Mouse (Mus musculus) c-Kit-negative CD71-positive TER-119-positive erythroid progenitor cells, embryonic 14.5 days (primary cell): Measurements from ENCODE around the gene Btbd3.

Experiments
- DNase-seq: peaks from one replicate; pipeline ENCODE4 v3.0.0-alpha.2; 2013; ENCODE audit warnings: low read depth, low spot score

Gene Btbd3

DNA sequence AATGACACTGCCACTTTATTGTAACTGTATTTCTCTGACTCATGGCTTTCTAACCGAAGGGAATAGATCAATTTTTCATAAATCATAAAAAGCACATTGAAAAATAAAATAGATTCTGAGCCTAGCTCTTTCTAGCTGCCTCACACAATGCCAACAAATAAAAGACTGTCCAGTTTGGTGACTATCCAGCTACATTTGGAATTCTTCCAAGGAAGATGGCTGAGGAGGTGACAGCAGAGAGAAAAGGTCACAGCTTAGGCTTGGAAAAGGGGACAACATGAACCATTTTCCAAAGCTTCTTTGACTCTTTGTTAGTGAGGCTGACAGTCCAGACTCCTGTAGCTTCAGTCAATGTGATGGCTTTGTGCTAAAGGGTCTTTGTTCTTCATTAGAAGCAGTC, 132.2 kb downstream of the Btbd3 start:
- no peak for DNase-seq

DNA sequence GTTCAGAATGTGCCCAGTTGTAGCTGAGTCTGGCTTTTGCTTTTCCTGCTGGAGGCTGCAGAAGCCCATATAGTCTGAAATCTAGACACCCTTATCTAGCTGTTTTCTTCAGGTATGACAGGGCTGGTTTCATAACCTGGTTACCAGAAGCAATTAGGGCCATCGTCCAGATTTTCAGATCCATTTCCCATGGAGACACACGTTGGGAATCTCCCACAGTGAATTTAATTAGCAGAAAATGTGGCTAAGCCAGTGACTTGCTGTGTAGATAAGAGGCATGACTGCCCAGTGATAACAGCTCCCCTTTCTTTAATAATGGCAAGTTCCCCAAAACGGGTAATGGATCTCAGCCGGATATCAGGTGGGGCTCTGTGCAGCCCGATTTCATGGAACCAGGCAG, 146.7 kb downstream of the Btbd3 start:
- DNase-seq: no peak

DNA sequence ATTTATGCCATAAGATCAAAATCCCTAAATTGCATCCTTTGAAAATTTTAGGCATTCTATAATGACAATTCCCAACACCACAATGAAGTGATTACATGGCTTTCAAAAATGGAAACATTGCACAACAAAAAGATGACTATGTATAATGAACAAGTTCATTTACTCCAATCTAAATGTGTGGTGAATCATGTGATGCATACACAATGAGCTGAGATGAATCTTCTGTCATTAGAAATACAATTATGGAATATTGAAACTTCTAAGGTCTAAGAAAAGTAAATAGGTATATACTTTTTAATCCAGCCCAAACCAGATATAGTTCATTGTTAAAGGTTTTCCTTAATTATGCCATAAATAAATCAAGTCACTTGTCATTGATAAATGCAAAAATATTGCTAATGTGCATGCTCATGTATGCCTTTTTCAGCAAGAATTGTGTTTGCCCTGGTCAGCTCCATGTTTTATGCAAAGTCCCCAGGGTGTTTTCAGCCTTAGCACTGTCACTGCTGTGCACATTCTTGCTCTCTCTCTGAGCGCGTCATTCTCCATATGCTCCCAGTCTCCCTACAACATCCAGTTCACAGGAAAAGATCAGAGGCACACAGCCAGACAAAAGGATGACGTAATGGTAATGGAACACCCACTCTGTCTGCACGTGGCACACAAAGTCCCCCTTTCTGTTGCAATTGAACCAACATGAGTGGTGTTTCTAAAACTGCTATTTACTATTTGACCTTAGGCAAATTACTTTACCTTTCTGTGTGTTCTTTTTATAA, 149.6 kb downstream of the Btbd3 start:
- DNase-seq: no peak

DNA sequence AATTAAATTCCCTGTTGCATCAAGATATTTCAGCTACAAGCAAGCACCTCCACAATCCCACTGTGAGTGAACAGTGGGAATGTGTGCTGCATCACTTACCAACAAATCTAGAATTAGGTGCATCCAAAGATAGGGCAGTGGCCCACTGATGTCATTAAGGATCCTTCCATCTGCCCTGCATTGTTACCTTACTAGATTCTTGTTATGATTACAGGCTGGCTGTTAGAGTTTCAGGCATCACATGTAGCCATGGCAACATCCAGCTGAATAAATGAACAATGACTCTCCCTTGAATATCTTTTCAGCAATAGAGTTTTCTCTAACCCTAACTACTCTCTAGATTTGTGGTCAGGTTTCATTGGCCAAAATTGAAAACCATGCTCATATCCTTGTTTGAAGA, 150.3 kb downstream of the Btbd3 start:
- DNase-seq: no peak

DNA sequence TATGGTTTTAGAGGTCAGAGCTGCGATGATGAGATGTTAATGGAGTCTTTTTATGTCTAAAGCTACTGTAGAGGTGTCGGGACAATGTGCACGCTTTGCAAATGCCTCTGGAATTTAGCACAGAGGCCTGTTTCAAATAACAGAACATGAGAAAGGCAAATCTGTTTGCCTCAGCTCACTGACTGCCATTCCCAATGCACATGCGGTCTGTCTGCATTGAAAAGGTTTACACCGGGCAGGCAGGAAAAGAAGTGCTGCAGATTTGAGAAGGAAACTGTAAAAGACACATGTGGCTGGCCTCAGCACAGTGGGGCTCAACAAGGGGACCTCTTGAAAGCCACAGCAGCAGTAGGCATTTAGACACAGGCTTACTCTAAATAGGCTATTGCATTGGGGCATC, 156.2 kb downstream of the Btbd3 start:
- no peak for DNase-seq

DNA sequence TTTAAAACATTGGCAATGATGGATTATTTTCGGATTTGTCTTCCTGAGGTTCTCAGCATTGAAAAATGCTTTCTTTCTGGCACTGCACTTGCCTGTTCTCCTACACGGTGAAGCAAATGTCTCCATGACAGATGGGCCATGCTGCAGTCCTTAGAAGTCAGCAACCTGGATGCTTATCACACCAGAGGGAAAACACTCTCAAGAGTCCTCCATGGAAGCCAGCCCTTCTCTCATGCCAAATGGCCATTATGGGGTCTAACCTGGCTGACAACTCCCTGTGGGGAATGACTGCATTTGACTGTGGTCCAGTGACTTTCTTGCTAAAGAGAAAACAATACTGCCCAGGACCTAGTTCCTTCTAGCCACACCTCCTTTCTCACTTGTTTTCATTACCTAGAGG, 166.0 kb downstream of the Btbd3 start:
- DNase-seq: no peak

DNA sequence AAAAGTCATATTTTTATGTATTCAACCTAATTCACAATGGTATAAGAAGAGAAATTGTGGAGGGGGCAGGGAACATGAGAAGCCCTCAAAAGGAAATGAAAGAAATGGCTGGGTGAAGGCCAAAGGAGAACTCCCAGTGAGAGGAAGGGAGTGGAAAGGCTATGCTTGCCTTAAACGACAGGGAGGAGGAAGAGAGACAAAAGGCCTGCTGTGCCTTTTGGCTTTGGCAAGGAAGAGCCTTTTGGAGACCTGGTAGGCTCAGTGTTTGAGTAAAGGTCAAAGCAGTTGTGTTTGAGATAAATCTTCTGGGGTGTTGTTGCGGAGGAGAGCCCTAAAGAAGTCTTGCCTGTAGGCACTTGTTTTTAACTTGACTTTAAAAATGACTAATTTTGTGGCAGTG, 175.6 kb downstream of the Btbd3 start:
- no peak for DNase-seq

DNA sequence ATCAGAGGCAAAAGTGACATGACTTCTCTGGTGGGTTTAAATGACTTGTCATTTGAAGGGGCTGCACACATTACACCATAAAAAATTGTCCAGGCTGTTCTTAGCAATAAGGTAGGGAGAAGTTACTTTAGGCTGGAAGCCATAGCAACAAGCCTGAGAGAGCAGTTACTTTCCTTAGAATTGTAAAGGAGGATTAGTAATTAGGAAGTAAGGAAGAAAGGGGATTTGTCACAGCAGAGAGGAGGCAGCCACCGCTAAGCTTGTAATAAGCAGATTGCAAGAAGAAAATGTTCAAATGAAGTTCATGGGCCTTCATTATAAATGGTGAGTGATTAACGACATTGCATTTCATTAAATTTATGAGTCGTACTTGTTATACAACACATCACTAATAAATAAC, 190.1 kb downstream of the Btbd3 start:
- no peak for DNase-seq

DNA sequence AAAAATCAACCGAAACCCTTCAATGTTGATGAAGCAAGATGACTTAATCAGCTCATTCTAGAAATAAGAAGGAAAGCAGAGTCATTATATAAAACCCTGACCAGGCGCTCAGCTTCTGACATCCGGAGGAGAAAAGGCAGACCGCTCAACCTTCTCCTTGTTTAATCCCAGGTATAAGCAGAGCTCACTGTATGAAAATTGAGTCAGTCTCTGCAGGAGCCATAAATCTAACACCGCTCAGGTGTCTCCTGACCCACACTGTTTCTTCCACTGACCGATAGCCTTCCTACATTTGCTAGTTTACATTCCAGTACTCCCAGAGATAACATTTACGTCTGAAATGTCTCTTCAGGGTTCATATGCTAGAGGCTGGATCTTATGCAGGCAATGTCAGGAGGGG, 190.6 kb downstream of the Btbd3 start:
- DNase-seq: no peak

DNA sequence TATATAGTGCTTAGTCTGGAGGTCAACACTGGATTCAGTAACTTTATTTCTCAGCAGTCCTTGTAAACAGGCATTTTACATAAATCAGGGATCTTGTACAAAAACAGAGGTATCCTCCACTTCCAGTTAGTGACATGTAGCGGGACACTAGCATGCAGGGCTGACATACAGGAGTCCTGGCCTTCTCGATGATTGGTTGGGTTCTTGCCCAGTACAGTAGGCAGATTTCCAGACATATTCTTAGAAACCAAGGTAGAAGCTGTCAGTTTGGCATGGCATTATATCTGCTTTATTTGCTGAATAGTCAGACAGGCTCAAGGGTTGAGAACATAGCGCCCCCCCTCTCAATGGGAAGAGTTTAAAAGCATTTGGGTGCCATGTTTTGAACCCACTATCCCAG, 191.3 kb downstream of the Btbd3 start:
- no peak for DNase-seq

DNA sequence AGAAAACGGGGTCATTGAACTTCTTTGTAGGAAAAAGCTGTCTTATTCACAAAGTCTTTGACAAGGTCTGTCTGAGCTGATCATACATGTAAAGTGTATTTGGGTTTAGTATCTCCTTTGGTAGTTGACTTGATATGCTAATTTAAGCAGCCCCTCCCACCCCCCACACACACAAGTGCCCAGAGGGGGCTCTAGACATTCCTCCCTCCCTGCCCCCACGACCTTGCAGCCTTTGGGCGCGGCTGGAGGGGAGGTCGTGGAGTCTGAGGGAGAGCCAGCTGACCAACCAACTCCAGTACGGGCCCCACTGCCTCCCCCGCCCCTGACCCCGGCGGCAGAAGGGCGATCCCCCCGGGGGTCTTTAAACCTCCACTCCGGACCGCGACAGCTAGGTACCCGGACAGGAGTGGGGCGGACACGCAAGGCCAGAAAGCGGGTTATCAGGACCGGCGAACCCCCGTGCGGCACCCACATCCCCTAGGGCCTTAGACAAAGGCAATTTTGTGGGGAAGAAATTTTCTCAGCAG, 211.7 kb downstream of the Btbd3 start:
- DNase-seq: no peak

DNA sequence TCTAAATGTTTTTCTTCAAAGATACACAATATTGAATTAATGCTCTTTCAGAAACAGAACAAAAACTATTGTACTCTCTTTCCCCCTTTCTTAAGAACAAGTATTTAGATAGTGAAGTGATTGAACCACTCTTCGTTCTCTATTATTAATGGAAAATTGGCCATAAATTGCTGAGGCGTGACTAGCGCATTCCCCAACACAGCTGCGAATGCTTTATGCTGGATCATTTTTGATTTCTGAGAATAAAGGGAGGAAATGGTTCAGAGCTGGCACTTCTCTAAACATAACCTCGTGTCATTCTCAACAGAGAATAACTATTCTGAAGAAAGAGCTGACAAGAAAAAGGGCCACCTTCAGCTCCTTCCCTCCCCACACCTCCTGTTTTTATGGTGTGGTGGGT, 217.0 kb downstream of the Btbd3 start:
- DNase-seq: no peak

DNA sequence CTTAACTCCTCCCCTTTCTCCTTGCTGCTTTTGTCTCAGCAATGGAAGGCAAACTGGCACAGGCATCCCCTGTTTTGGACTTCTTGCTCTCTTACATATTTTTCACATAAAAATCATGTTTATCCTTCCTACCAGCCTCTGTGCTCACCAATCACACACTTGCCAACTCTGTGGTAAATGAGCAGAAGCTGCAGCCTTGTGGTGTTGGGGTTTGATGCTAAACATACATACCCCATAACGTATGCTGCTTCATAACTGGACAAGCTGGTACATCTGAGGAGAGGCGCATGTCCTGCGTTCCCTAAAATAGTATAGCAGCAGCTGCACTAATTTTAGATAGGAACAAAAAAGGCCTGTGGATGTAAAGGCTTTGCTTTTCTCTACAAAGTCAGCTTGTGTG, 220.1 kb downstream of the Btbd3 start:
- no peak for DNase-seq

DNA sequence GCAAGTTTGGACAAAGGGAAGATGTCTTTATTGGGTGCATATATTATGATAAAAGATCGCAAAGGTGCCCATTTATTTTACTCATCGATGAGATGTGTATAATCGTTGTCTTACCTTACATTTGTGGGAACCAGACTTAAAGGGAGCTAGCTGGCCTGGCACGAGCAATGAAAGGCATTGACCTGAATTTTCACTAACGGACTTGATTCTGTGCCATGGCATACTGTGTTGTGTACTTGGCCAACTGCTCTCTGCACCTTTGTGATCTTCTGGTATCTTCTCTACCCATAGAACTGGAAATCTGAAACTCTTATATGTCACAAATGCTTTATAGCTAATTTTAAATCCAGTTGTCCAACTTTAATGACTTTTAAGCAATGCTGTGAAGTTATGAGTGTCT, 220.9 kb downstream of the Btbd3 start:
- no peak for DNase-seq

DNA sequence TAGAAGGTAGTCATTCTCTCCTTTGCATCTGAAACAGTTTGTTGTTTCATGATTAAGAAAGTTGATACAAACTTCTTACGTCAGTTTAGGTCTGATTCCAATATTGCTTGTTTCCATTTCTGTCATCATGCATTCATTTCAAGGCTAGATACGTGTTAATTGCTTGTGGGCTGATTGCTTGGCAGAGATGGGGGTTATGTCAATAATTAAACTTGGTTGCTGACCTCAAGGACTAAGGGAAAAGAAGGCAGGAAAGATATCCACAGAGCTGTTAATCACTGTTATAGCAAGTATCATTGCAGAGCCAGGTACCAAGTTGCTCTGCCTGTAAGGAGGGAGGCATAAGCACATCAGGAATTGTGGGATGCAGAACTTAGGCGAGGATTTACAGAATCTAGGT, 226.2 kb downstream of the Btbd3 start:
- no peak for DNase-seq

DNA sequence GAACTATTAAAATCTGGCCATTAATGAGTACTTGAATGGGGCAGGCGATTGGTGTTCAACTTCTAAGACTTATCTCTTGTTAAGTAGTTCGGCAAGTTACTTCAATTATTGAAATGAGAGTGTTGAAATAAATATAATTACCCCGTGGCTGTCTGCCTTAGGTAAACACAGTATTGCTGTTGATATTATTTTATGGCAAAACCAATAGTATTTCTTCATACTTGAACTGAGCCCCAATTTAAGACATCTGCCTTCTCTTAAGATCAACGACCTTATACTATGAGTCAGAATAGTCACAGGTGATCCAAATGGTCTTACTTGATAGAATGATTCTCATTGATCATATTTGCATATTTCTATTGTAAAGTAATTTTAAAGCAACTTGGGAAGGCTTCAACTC, 228.5 kb downstream of the Btbd3 start:
- no peak for DNase-seq

DNA sequence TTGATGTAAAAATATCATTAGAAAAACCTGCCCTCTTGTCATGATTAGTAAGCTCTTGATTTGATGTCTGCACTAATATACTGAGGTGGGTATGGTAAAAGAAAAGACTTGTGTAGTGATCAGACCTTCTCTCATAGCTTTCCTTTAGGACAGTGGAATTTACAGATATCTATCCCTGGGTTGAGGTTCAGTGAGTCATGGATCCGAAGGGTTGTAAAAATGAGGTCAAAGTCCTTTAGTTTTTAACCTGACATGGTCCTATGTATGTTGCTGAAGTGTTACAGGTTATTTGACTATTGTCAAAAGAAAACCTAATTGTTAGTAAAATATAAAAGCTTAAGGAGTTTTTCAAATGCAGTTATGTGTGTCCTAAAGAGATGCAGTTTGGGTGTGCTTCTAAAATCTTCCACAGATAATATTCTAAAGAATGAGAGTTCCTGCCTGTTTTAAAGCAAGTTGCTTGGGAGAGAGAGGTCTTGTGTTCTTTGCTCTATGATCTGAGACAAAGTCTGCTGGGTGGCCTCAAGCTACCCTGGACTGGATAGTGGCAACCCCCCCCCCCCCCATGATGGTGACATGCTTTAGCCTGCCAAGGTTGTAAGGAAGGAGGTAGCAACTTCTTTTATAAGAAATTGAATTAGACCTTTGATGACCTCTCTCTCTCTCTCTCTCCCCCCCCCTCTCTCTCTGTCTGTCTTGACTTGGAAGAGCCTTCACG, 234.5 kb downstream of the Btbd3 start:
- DNase-seq: no peak

DNA sequence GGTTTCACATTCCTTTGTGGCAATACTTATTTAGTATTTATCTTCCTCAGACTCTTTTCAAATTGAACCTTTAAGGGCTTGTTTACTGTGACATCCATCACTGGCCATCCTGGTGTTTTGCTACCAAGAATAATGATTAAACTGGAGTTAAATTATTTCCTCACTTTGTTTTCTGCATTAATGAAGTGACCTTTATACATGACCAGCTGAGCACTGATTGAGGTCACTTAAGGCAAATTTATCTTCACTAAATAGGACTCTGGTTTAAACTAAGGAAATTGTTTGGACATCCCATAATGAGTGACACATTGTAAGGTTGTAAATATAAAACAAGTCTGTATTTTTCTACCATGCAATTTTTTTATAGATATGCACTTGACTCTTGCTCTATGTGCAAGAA, 235.8 kb downstream of the Btbd3 start:
- no peak for DNase-seq

DNA sequence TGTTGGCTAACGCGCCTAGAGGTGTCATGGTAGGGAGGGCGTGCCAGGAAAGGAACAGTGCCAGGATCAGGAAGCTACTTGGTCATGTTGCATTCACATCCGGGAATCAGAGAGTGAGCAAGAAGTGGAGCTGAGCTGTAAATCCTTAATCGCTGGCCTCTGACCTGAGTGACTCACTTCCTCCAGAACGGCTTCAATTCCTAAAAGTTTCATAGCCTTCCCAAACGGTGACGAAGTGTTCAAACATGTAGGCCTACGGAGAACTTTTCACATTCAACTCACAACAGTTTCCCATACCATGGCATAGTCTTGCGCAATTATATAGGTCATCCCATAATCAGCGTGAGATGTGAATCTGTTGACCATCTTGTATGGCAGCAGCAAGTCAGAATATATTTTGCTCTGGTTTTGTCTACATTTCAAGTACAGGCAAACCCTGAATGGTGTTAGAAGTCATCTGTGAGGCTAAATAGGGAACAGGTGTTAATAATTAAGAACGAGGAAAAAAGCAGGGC, 247.6 kb downstream of the Btbd3 start:
- DNase-seq: no peak

DNA sequence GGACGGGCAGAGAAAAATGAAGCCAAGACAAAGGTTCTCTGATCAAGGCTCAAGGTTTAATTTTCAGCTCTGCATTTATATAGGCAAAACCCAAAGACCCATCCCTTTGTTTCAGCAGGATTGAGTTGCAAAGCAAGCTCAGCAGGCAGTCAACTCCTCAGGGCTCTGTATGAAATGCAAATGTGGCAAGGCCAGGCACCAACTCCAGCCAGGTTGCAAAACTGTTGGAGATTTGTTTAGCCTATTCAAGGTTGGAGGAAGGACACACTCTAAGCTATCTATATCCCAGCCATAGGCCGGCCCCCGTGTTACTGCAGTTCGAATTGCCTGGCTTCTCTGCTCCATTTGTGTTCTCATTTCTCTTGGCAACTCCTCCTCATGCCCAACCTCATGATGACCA, 259.2 kb downstream of the Btbd3 start:
- DNase-seq: no peak

DNA sequence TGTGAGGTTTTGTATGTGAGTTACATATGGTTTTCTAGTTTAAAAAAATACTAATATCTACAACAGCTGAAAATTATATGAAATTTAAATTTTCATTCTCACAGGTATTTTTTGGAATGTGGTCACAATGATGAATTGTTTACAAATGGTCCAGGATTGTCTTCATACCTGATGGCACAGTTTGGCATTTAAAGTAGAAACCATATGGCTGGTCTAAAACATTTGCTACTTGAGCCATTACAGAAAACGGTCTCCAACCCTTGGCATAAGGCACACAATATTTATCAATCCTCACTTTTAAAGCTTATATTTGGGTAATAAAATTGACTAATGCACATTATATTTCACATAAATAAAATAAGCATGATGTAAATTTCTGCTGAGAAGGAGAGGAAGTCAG, 272.1 kb downstream of the Btbd3 start:
- DNase-seq: no peak

DNA sequence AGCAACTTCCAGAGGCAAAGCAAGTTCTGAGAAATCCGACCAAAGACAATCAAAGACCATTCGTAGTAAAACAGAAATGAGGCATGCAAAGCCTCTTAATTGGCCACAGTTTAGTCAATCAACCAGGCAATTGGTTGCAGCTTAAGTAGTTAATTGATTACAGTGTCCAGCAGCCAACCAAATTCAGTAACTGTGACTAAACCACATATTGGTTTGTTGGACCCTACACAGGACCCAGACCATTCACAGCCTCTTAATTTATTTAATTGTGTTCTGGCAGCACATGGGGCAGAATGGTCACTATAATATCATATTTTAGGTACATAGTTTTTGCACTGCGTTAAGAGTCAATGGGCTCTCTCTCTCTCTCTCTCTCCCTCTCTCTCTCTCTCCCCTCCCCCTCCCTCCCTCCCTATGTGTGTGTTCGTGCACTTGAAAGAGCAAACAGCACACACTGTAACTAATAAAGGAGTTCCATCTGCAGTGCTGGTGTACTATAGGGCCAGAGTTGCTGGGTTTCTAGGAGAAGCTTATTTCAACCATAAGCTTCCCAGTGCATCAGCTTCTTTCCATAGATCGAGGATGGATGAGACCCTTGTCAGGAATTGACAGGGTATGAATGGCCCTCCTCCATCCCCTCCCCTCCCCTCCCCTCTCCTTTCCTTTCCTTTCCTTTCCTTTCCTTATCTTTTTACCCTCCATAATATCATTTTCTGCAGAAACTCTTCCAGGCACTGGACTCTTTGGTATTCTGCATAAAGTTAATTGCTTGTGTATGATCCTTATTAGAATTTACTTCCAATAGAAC, 275.0 kb downstream of the Btbd3 start:
- no peak for DNase-seq
